Mouse (Mus musculus): ENCODE results near the gene Nkiras2.
A peak's percentile ranks its signal among the peaks of the same experiment; 100 is the strongest.

Nkiras2 gene

DNA sequence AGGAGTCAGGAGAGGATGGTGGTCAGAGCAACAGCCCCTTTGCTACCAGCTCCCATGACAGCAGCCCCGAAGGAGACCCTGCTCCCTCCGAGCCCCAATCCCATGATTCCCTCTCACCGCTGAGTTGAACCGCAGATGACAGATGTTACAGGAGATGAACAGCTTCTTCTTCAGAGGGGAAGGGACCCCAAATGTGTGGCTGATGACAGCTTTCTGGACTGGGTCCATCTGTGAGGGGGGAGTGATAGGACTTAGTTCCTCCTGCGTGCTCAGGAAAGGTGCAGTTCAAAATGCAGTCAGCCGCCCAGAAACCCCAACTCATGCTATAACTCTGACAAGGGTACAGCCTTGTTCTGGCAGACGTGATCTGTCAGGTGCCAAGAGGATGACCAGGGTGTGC is 15.5 kb downstream of the Nkiras2 start:
- DNase-seq (ENCODE audit: low spot score), result no peak

DNA sequence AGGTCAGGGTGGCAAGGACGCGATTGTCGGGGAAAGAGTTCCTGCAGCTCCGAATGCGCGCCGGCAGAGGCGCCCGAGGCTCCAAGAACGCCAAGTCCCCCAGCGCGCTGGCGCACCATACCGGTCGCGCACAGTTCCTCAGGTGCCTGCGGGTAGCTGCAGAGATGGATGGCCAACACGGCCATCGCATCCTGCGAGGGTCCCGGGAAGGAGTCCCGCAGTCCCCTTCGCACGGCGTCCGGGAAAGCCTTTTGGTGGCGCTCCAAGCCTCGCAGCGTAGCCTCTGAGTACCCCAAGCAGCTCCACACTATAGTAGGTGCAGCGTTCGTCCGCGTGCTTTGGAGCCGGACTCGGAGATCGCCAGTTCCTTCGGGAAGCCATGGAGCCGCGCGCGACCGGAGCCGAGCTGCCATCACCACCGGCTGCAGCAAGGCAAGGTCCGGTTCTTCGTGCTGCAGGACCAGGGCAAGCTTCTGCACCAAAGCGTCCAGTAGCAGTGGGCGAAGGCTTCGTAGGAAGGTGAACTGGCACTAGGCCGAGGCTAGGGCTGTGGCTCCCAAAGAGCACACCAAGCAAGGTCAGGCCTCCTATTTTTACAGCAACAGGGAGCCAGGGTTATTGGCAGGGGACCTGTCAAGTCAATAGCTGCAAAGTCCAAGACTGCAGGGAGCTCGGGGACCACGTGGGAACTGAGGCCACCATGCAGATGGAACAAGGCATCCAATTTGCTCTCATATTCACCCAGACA is 21.3 kb downstream of the Nkiras2 start:
- peak; percentile 79 for DNase-seq (ENCODE audit: low spot score)

DNA sequence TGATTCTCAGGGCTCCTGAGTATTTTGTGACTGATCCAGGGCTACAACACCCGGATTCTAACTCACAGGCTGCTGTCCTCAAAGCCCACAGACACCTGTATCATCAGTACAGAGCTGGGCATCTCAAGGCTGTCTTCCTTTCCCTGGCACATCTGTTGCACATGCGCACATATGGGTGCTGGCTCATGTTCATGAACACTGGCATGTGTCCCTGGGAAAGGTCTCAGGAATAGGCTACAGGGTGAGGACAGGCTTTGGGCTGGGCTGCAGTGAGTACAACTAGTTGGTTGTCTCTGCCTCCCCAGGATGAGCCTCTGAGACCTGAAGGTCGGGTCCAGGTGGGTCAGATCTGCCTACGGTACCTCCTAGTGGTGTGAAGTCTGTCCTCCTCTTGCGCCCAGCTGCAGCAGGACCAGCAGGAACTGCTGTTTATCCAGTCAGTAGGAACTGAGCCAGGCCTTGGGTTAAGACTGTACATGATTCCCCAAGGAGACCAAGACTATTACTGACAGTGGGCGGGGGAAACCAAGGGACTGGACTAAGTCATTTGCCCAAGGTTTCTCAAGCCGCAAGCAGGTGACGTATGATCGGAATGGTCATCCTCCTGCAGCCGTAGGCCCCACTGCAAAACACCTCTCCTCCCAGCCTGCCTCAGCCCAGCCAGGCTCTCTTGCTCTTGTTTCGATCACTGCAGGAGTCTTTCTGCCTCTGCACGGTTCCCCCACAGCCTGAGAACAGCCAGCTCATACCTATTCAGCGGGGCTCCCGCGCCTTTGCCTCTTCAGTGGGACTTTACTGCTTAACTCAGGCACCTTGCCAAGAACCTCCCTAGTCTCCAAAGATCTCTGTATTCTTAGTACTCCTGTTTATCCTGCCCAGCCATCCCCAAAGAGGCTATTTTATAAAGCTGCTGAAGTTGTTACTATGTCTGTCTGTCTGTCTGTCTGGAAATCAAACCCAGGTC is 24.9 kb downstream of the Nkiras2 start:
- DNase-seq (ENCODE audit: low spot score), result no peak

DNA sequence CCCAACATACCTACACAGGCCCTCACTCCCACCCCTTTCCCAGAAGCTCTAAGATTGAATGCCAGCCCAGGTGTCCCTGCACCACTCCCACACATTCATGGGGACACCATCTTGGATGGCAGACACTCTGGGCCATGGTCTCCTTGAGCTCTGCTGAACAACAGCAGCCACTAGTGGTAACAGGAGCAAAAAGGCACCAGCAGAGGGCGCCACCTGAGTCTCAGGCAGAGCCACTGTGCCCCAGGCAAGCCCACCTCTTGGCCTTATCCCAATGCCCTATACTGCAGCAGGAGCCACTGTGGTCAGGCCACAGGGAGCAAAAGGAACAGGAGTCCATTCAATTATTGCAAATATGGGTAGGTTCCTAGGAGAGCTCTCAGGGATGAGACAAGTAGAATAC is 27.2 kb downstream of the Nkiras2 start:
- DNase-seq (ENCODE audit: low spot score), result peak; percentile 89

DNA sequence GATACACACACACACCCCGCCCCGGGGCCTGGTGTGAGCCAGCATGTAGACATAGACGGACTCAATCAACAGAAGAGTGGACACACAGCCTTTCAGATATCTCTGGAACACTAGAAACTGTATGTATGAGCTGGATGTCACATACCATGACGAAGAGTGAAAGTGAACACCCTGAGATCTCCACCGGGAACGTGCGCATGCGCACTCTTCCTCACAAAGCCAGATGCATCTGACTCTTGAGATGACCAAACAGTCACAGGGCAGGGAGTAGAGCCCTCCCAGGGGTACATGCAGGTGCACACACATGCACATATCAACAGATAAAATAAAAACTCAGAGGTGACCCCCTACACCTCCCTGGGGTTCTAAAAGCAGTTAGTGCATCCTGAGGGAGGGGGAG is 29.4 kb downstream of the Nkiras2 start:
- DNase-seq (ENCODE audit: low spot score), result no peak

DNA sequence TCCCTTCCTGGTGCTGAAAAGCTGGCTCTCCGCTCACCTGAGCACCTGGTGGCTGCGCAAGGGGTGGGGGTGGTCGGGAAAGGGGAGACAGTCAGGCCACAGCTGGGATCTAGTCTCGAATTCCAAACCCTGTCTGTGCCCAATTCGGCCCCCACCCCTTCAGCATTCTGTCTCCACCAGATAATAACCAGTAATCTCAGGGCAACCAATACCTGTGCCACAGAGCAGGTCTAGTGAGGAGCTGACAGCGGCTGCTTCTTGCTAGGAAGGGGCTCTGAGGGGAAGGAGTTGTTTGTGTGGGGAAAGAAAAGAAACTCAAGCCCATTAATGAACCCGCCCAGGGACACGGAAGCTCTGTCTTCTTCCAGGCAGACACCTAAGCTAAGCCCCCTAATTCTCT is 32.2 kb downstream of the Nkiras2 start:
- DNase-seq (ENCODE audit: low spot score), result no peak

DNA sequence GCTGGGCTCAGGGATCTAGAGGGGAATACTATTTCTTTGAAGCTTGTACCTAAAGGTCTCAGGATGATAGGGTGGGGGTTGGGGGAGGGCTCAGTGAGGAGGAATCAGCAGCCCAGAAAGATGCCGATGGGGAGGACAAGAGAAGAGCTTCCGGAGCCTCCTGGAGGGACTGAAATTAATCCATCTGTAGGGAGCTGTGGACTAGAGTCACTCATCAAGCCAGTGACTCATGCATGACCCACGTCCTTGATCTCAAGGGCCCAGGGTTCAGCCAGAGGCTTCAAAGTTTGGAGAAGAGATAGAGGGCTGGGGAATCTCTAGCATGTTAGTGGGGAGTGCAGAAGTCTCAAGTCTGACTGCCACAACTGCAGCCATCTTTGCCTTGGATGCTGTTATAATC is 32.7 kb downstream of the Nkiras2 start:
- no peak for DNase-seq (ENCODE audit: low spot score)

DNA sequence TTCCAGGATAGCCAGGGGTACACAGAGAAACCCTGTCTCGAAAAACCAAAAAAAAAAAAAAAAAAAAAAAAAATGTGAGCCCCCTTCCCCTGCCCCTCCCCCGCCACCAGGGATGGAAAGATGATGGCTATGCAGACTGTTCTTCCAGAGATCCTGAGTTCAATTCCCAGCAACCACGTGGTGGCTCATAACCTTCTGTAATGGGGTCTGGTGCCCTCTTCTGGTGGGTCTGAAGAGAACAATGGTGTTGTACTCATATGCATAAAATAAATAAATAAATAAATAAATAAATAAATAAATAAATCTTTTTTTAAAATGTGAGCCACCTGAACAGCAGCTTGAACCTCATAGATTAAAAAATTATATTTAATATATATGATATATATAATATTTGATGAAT is 36.5 kb downstream of the Nkiras2 start:
- peak; percentile 37 for DNase-seq (ENCODE audit: low spot score)

DNA sequence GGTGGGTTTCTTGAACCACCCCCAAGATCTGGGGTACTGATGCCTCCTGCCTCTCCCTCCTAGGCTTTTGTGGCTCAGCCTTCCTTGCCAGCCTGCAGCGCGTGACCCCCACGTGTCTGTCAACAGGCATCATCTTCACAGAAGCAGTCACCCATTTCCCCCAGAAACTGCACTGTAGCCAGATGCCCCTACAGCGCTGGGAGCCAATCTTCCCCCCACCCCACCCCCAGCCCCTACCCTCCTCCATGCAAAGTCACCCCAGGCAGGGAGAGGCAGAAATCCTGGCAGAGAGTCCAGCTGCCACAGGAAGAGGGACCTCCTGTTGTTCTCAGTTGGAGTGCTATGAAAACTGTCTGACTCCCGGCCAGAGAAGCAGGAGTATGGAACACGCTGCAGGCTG is 37.4 kb downstream of the Nkiras2 start:
- peak; percentile 96 for DNase-seq (ENCODE audit: low spot score)

DNA sequence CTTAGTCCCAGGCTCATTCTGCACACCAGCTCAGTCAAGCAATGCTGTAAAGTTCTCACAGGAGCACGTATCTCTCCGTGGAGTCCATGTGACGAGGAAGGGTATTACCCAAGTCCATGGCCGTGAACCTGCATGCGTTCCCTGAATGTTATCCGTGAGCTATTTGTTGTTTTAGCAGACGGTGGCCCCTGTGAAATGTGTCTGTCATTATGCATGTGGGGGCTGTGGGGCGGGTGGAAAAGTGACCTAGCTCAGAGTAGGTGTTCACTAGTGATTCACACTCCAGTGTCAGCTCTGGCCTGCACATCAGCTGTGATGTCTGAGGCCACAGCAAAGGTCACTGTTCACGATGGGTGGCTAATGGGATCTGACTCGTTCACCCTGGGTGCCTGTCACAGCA is 40.8 kb downstream of the Nkiras2 start:
- peak; percentile 54 for DNase-seq (ENCODE audit: low spot score)

DNA sequence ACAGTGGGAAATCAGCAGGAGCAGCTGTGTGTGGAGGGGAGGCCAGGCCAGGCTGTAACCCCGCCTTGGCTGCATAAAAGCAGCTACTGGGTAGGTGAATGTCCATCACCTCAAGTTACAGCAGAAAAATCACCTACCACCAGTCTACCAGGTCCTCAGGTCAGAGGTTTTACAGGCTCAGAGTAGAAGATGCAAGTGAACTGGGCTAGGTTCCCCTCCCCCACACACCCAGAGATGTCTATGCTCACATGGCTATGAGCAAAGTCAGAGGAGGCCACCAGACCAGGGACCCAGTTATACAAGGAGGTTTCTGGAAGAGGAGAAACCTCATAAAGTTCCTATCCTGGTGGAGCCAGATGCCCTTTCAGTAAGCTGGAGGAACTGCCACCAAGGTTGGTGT is 52.0 kb downstream of the Nkiras2 start:
- DNase-seq (ENCODE audit: low spot score), result no peak

DNA sequence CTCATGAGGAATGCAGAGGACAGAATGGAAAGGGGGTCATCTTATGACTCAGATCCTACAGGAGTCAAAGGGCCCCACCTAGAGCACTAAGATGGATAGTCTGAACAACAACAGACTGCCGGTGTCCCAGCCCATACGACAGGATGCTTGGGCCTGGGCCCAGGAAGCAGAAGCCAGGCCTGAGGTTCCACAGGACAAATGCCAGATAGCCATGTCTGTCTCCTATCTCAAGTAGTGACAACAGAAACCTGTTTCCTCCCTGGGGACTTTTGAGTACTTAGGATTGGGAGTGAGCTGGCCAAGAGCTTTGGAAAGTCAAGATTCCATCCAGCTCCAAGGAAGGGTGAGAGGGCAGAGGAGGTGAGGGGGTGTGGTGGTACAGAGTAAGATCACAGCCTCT is 52.9 kb downstream of the Nkiras2 start:
- no peak for DNase-seq (ENCODE audit: low spot score)

DNA sequence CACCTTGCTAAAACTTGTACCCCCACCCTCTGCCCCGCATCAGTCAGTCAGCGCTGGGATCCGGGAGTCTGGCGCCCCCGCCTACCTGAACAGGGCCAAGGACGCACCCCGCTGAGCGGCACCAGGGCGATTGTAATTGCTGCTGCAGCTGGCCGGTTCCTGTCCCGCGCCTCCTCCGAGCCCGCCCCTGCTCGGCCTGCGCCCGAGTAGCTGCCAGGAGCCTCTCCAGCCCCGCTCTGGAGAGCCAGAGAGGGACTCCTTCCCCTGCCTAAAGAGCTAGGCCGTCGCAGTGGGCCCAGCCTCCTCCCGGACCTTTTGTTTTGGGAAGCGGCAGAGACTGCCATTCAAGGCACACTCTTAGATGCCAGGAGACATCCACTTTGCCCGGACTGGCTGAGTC is 54.1 kb downstream of the Nkiras2 start:
- DNase-seq (ENCODE audit: low spot score), result peak; percentile 50
